Mouse (Mus musculus) ES-E14 (cell line): Measurements from ENCODE around the gene Schip1. TPM values are rescaled to one million over a fixed set of nuclear protein-coding genes. Genes with fewer than 3 reads are reported as not detected.

Experiments
- DNase-seq: peaks from one replicate; pipeline ENCODE4 v3.0.0-alpha.2; 2013; ENCODE audit warnings: low read depth, low spot score
- H3K27ac ChIP-seq: 2 replicates; pipeline ENCODE4 v1.5.1; 2012; ENCODE audit warnings: low read depth, mild to moderate bottlenecking, low read length, moderate library complexity, mixed read lengths; ENCODE audit not compliant: poor library complexity, insufficient read depth, severe bottlenecking
- H3K36me3 ChIP-seq: 2 replicates; pipeline ENCODE4 v1.6.1; 2012; ENCODE audit warnings: mild to moderate bottlenecking, low read length, moderate library complexity, mixed read lengths; ENCODE audit not compliant: control insufficient read depth, poor library complexity, insufficient read depth, severe bottlenecking
- H3K4me1 ChIP-seq, 2 experiments: fragments of 150-350 bp in 1 of 2; sonication (generic) in 1 of 2; 2 replicates each; pipeline ENCODE4 v1.6.1; 2012; ENCODE audit warnings: low read length in 2 of 2, mild to moderate bottlenecking in 1 of 2, mixed read lengths in 1 of 2; ENCODE audit not compliant: control insufficient read depth in 2 of 2, insufficient read depth in 2 of 2, poor library complexity in 1 of 2
- H3K4me3 ChIP-seq, 2 experiments: fragments of 150-350 bp in 1 of 2; sonication (generic) in 1 of 2; 2 replicates each; pipeline ENCODE4 v1.5.1; 2012; ENCODE audit warnings: low read length in 2 of 2, low read depth in 1 of 2, mild to moderate bottlenecking in 1 of 2, mixed read lengths in 1 of 2; ENCODE audit not compliant: insufficient read depth in 1 of 2, poor library complexity in 1 of 2, severe bottlenecking in 1 of 2
- H3K9ac ChIP-seq: 2 replicates; pipeline ENCODE4 v1.6.1; 2012; ENCODE audit warnings: low read depth, mild to moderate bottlenecking, low read length, mixed read lengths; ENCODE audit not compliant: poor library complexity, insufficient read depth, severe bottlenecking
- H3K9me3 ChIP-seq: fragments of 150-350 bp; sonication (generic); 2 replicates; pipeline ENCODE4 v1.6.1; 2012; ENCODE audit warnings: low read depth, mild to moderate bottlenecking, low read length; ENCODE audit not compliant: control insufficient read depth, insufficient read depth
- CHD2 ChIP-seq: IDR thresholded peaks from 2 replicates; pipeline ENCODE4 v1.6.1; 2014; ENCODE audit warnings: mild to moderate bottlenecking, low read depth, low read length, inconsistent platforms
- HCFC1 ChIP-seq: IDR thresholded peaks from 2 replicates; pipeline ENCODE4 v1.6.1; 2012; ENCODE audit warnings: low read length, inconsistent platforms, borderline replicate concordance; ENCODE audit not compliant: insufficient read depth
- MAFK ChIP-seq: IDR thresholded peaks from 2 replicates; pipeline ENCODE4 v1.6.1; 2014; ENCODE audit warnings: mild to moderate bottlenecking, low read depth, low read length, inconsistent platforms; ENCODE audit not compliant: insufficient read depth
- ZC3H11A ChIP-seq: IDR thresholded peaks from 2 replicates; pipeline ENCODE4 v1.6.1; 2012; ENCODE audit warnings: low read depth, mild to moderate bottlenecking, inconsistent platforms, low read length, borderline replicate concordance
- ZNF384 ChIP-seq: IDR thresholded peaks from 2 replicates; pipeline ENCODE4 v1.6.1; 2012; ENCODE audit warnings: low read depth, low read length, inconsistent platforms
- in situ Hi-C, 2 experiments: fragments of 600-800 bp; cut with MboI; formaldehyde crosslinking; loops; one replicate each; pipeline ENCODE4 v1.15.1; 2025; ENCODE audit warnings: low sequenced_read_pairs in 2 of 2, inconsistent platforms in 1 of 2; ENCODE audit not compliant: unreplicated experiment in 2 of 2
- total RNA-seq: library from RNA; depleted of rRNA; stranded (reverse); fragments of 300-350 nt; gene quantifications from 2 replicates; pipeline ENCODE4 v1.2.3, GENCODE M21; 2012; rRNA removed

Schip1 gene
- total RNA-seq = 38.3 and 48.4 TPM in 2 replicates

- in situ Hi-C loops = loop anchor here (10.0 to 25.0 kb wide), 2 partner anchors 480 to 648 kb away; no protein-coding TSS in a partner anchor
- Histone ChIP-seq H3K27ac (no peak within 1 kb of the TSS), H3K36me3 (no peaks in the 10 kb centered on the region), H3K4me1 (no peaks in the 10 kb centered on the region), H3K4me3 (no peak within 1 kb of the TSS), H3K9me3 (no peaks in the 10 kb centered on the region), H3K9ac (no peak within 1 kb of the TSS)
- DNase-seq = peak; percentile 53
- TF ChIP-seq CHD2 (no peak), ZNF384 (no peak), ZC3H11A (no peak), HCFC1 (no peak), MAFK (no peak)
These were observed at the start of gene Schip1 for GRCm38 (mm10) chr3:68064731-68065130. TSS of gene Schip1 (plus strand) at chr3:68064802.

- Histone ChIP-seq H3K4me3 (no peak overlapping the region), H3K9me3 (no peaks in the 10 kb centered on the region), H3K4me1 (no peaks in the 10 kb centered on the region), H3K9ac (no peak overlapping the region), H3K27ac (no peak overlapping the region), H3K36me3 (no peaks in the 10 kb centered on the region)
- no peak for TF ChIP-seq MAFK
- TF ChIP-seq HCFC1 = no peak
- TF ChIP-seq CHD2 = no peak
- TF ChIP-seq ZC3H11A = no peak
- no peak for TF ChIP-seq ZNF384
- in situ Hi-C loops = no loop called here
- no peak for DNase-seq
These were observed 48.8 kb upstream of the Schip1 start for GRCm38 (mm10) chr3:68015786-68016185.

- Histone ChIP-seq H3K9ac (no peak overlapping the region), H3K27ac (no peak overlapping the region), H3K4me3 (no peak overlapping the region), H3K4me1 (no peaks in the 10 kb centered on the region), H3K36me3 (no peaks in the 10 kb centered on the region), H3K9me3 (no peaks in the 10 kb centered on the region)
- in situ Hi-C loops = no loop called here
- TF ChIP-seq ZNF384 = no peak
- no peak for TF ChIP-seq HCFC1
- no peak for TF ChIP-seq MAFK
- TF ChIP-seq ZC3H11A = no peak
- TF ChIP-seq CHD2 = no peak
- DNase-seq = no peak
These were observed 45.2 kb upstream of the Schip1 start for GRCm38 (mm10) chr3:68019401-68019800.

GRCm38 (mm10) chr3:68036097-68036496, 28.5 kb upstream of the Schip1 start:
- TF ChIP-seq ZC3H11A = no peak
- TF ChIP-seq HCFC1 = no peak
- in situ Hi-C loops = loop anchor here in 1 of 2 experiments (25.0 kb wide), 1 partner anchor 424 kb away; no protein-coding TSS in a partner anchor
- no peak overlapping the region for H3K9ac ChIP-seq
- DNase-seq = no peak
- no peaks in the 10 kb centered on the region for H3K9me3 ChIP-seq
- H3K4me1 ChIP-seq = no peaks in the 10 kb centered on the region
- no peak overlapping the region for H3K27ac ChIP-seq
- H3K36me3 ChIP-seq = no peaks in the 10 kb centered on the region
- no peak overlapping the region for H3K4me3 ChIP-seq

- Histone ChIP-seq H3K36me3 (no peaks in the 10 kb centered on the region), H3K4me3 (no peak overlapping the region), H3K9me3 (no peaks in the 10 kb centered on the region), H3K9ac (no peak overlapping the region), H3K27ac (no peak overlapping the region), H3K4me1 (no peaks in the 10 kb centered on the region)
- DNase-seq = no peak
- no peak for TF ChIP-seq MAFK
- in situ Hi-C loops = loop anchor here in 1 of 2 experiments (25.0 kb wide), 1 partner anchor 431 kb away; no protein-coding TSS in a partner anchor
These were observed 21.7 kb upstream of the Schip1 start for GRCm38 (mm10) chr3:68042951-68043350.
